Mouse (Mus musculus) kidney, adult 2 months (tissue): Measurements from ENCODE around the gene Wwox.

Experiments used
- CTCF ChIP-seq: fragments of 200-500 bp; conservative IDR thresholded peaks from 2 replicates; pipeline ENCODE4 v1.5.1; 2011; ENCODE audit warnings: low read depth, mild to moderate bottlenecking, control low read depth, low read length, moderate library complexity, mixed read lengths; ENCODE audit not compliant: insufficient read depth, insufficient read length
- POLR2A ChIP-seq: fragments of 200-500 bp; IDR thresholded peaks from one replicate; pipeline ENCODE4 v1.6.1; 2011; ENCODE audit warnings: low read depth, low read length, control low read depth

DNA sequence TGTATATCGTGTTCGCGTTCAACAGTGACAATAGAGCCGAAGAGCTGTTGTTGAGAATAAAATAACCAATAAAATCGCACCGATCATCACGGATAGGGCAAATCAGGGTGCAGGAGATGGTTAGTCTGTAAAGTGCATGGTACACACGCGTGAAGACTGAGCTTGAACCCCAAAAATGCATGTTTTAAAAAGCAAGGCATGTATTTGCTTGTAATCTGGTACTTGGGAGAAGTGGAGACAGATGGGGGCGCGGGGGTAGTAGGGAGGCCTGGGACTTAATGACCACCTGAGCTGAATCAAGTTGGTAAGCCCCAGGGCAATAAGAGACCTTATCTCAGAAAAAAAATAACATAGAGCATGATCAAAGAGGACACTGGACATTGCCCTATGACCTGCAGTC, 919.0 kb downstream of the Wwox start:
- TF ChIP-seq CTCF (no peak), POLR2A (no peak)
